Mouse (Mus musculus): Measurements from ENCODE around the gene Aldh18a1. TPM values are rescaled to one million over a fixed set of nuclear protein-coding genes. Genes with fewer than 3 reads are reported as not detected.
A peak's percentile ranks its signal among the peaks of the same experiment; 100 is the strongest.

The Aldh18a1 gene
- polyA plus RNA-seq, 1 experiment from 2014 or later, result 58.3 TPM

GRCm38 (mm10) chr19:40515596-40515995 lies 72.7 kb downstream of the Aldh18a1 start:
- Histone ChIP-seq H3K4me2 (no peak overlapping the region), H3K9ac (no peak overlapping the region), H3K27me3 (no peaks in the 10 kb centered on the region), H3K9me3 (replicated peaks) (no peaks in the 10 kb centered on the region), H3K4me1 (peaks cover 22% of the 10 kb centered on the region), H3K4me3 (replicated peaks) (no peak overlapping the region), H3K27ac (no peak overlapping the region), H3K36me3 (no peaks in the 10 kb centered on the region)
- 91% methylated on average over 3 of the region's 3 CpGs for WGBS
- ATAC-seq (replicated peaks; ENCODE audit: low FRiP score), result no peak

- Histone ChIP-seq H3K27me3 (no peaks in the 10 kb centered on the region), H3K4me3 (replicated peaks) (no peak overlapping the region)
- 83% methylated on average over 7 of the region's 7 CpGs for WGBS
Observed at GRCm38 (mm10) chr19:40514376-40514775, 73.9 kb downstream of the Aldh18a1 start.

GRCm38 (mm10) chr19:40513632-40514078 lies 74.6 kb downstream of the Aldh18a1 start, which contains the start of gene Sorbs1:
Gene Sorbs1, minus strand, starts transcription at chr19:40513779.
- under 1% methylated on average over 51 of the region's 51 CpGs for WGBS
- H3K4me3 ChIP-seq (replicated peaks), result peak within 1 kb of the TSS; percentile 89
- ATAC-seq (replicated peaks; ENCODE audit: low FRiP score), result peak; percentile 99

More at GRCm38 (mm10) chr19:40514376-40514775, 73.9 kb downstream of the Aldh18a1 start:
- Histone ChIP-seq H3K27ac (no peak overlapping the region), H3K36me3 (no peaks in the 10 kb centered on the region), H3K4me2 (no peak overlapping the region), H3K9ac (no peak overlapping the region), H3K9me3 (replicated peaks) (no peaks in the 10 kb centered on the region), H3K4me1 (peaks cover 32% of the 10 kb centered on the region)
- ATAC-seq (replicated peaks; ENCODE audit: low FRiP score), result no peak

GRCm38 (mm10) chr19:40512500-40513421 lies 75.5 kb downstream of the Aldh18a1 start:
- WGBS, result under 1% methylated on average over 34 of the region's 34 CpGs
- peak overlapping the region; percentile 89 for H3K4me2 ChIP-seq
- peak overlapping the region; percentile 89 for H3K4me3 ChIP-seq (replicated peaks)
- H3K9me3 ChIP-seq (replicated peaks), result no peaks in the 10 kb centered on the region; the same call in 1 of the 2 replicates
- peak overlapping the region; percentile 91 for H3K27ac ChIP-seq
- H3K27me3 ChIP-seq, result no peaks in the 10 kb centered on the region
- ATAC-seq (replicated peaks; ENCODE audit: low FRiP score), result peak; percentile 45
- H3K36me3 ChIP-seq, result no peaks in the 10 kb centered on the region
- H3K9ac ChIP-seq, result peak overlapping the region; percentile 79
- peaks cover 32% of the 10 kb centered on the region for H3K4me1 ChIP-seq

More at GRCm38 (mm10) chr19:40513632-40514078, 74.6 kb downstream of the Aldh18a1 start, which contains the start of gene Sorbs1:
- Histone ChIP-seq H3K36me3 (no peaks in the 10 kb centered on the region), H3K27me3 (no peaks in the 10 kb centered on the region), H3K9ac (peak within 1 kb of the TSS; percentile 79), H3K4me2 (peak within 1 kb of the TSS; percentile 89), H3K27ac (peak within 1 kb of the TSS; percentile 91), H3K9me3 (replicated peaks) (no peaks in the 10 kb centered on the region), H3K4me1 (peaks cover 32% of the 10 kb centered on the region)

GRCm38 (mm10) chr19:40511679-40512309 lies 76.5 kb downstream of the Aldh18a1 start:
- WGBS, result 24% methylated on average over 5 of the region's 5 CpGs
- Histone ChIP-seq H3K4me2 (peak overlapping the region; percentile 89), H3K4me1 (peaks cover 32% of the 10 kb centered on the region), H3K9me3 (replicated peaks) (no peaks in the 10 kb centered on the region; the same call in 1 of the 2 replicates), H3K36me3 (no peaks in the 10 kb centered on the region), H3K9ac (0 out of 2 replicates have a peak overlapping the region, but pooled peaks have one; percentile 10), H3K27ac (no peak overlapping the region), H3K4me3 (replicated peaks) (peak overlapping the region; percentile 89), H3K27me3 (no peaks in the 10 kb centered on the region)
- ATAC-seq (replicated peaks; ENCODE audit: low FRiP score), result no peak

GRCm38 (mm10) chr19:40511100-40511439 lies 77.2 kb downstream of the Aldh18a1 start:
- no peak for ATAC-seq (replicated peaks; ENCODE audit: low FRiP score)
- Histone ChIP-seq H3K4me2 (no peak overlapping the region), H3K9me3 (replicated peaks) (no peaks in the 10 kb centered on the region; the same call in 1 of the 2 replicates), H3K36me3 (no peaks in the 10 kb centered on the region), H3K4me3 (replicated peaks) (no peak overlapping the region), H3K27me3 (no peaks in the 10 kb centered on the region), H3K27ac (no peak overlapping the region), H3K4me1 (peaks cover 32% of the 10 kb centered on the region), H3K9ac (no peak overlapping the region)
- WGBS, result 54% methylated on average over 8 of the region's 8 CpGs

GRCm38 (mm10) chr19:40510387-40511099 lies 77.7 kb downstream of the Aldh18a1 start:
- H3K27ac ChIP-seq, result no peak overlapping the region
- no peaks in the 10 kb centered on the region for H3K27me3 ChIP-seq
- H3K9ac ChIP-seq, result no peak overlapping the region
- no peaks in the 10 kb centered on the region for H3K36me3 ChIP-seq
- no peak for ATAC-seq (replicated peaks; ENCODE audit: low FRiP score)
- no peak overlapping the region for H3K4me3 ChIP-seq (replicated peaks)
- peaks cover 32% of the 10 kb centered on the region for H3K4me1 ChIP-seq
- 63% methylated on average over 13 of the region's 13 CpGs for WGBS
- H3K4me2 ChIP-seq, result no peak overlapping the region
- H3K9me3 ChIP-seq (replicated peaks), result no peaks in the 10 kb centered on the region; the same call in 1 of the 2 replicates

GRCm38 (mm10) chr19:40509274-40509673 lies 79.0 kb downstream of the Aldh18a1 start:
- Histone ChIP-seq H3K4me3 (replicated peaks) (no peak overlapping the region), H3K9me3 (replicated peaks) (no peaks in the 10 kb centered on the region; the same call in 1 of the 2 replicates), H3K9ac (no peak overlapping the region), H3K36me3 (no peaks in the 10 kb centered on the region), H3K27me3 (no peaks in the 10 kb centered on the region), H3K4me2 (no peak overlapping the region), H3K4me1 (peaks cover 32% of the 10 kb centered on the region), H3K27ac (0 out of 2 replicates have a peak overlapping the region, but pooled peaks have one; percentile 27)
- no peak for ATAC-seq (replicated peaks; ENCODE audit: low FRiP score)
- WGBS, result 72% methylated on average over 2 of the region's 2 CpGs

GRCm38 (mm10) chr19:40508851-40509250 lies 79.4 kb downstream of the Aldh18a1 start:
- no peak overlapping the region for H3K4me2 ChIP-seq
- no peaks in the 10 kb centered on the region for H3K27me3 ChIP-seq
- H3K9ac ChIP-seq, result no peak overlapping the region
- no peak overlapping the region for H3K4me3 ChIP-seq (replicated peaks)
- WGBS, result 54% methylated on average over 2 of the region's 2 CpGs
- no peak for ATAC-seq (replicated peaks; ENCODE audit: low FRiP score)
- no peaks in the 10 kb centered on the region for H3K36me3 ChIP-seq
- no peaks in the 10 kb centered on the region; the same call in 1 of the 2 replicates for H3K9me3 ChIP-seq (replicated peaks)
- 0 out of 2 replicates have a peak overlapping the region, but pooled peaks have one; percentile 27 for H3K27ac ChIP-seq
- peaks cover 32% of the 10 kb centered on the region for H3K4me1 ChIP-seq

GRCm38 (mm10) chr19:40506965-40507364 lies 81.3 kb downstream of the Aldh18a1 start:
- Histone ChIP-seq H3K27ac (no peak overlapping the region), H3K9me3 (replicated peaks) (no peaks in the 10 kb centered on the region; the same call in 1 of the 2 replicates), H3K4me1 (peaks cover 23% of the 10 kb centered on the region), H3K36me3 (no peaks in the 10 kb centered on the region), H3K27me3 (no peaks in the 10 kb centered on the region), H3K9ac (no peak overlapping the region), H3K4me3 (replicated peaks) (no peak overlapping the region), H3K4me2 (no peak overlapping the region)
- ATAC-seq (replicated peaks; ENCODE audit: low FRiP score), result no peak
- 89% methylated on average over 3 of the region's 3 CpGs for WGBS

- H3K27me3 ChIP-seq, result no peaks in the 10 kb centered on the region
- no peak overlapping the region for H3K4me3 ChIP-seq (replicated peaks)
- no peak overlapping the region for H3K27ac ChIP-seq
- H3K9me3 ChIP-seq (replicated peaks), result no peaks in the 10 kb centered on the region; the same call in 1 of the 2 replicates
- H3K4me1 ChIP-seq, result peaks cover 8% of the 10 kb centered on the region
- H3K36me3 ChIP-seq, result no peaks in the 10 kb centered on the region
- WGBS, result 78% methylated on average over 7 of the region's 7 CpGs
- no peak overlapping the region for H3K9ac ChIP-seq
- H3K4me2 ChIP-seq, result no peak overlapping the region
- ATAC-seq (replicated peaks; ENCODE audit: low FRiP score), result no peak
Observed at GRCm38 (mm10) chr19:40504336-40504735, 83.9 kb downstream of the Aldh18a1 start.
